Mouse (Mus musculus) C2C12 (cell line): Measurements from ENCODE around the gene Oas1h.

Experiments
- CTCF ChIP-seq: IDR thresholded peaks from one replicate; pipeline ENCODE4 v1.5.1; 2011; ENCODE audit not compliant: control insufficient read depth, insufficient read depth, insufficient read length
- MAX ChIP-seq: IDR thresholded peaks from one replicate; pipeline ENCODE4 v1.6.1; 2011; ENCODE audit warnings: mild to moderate bottlenecking, control low read depth

DNA sequence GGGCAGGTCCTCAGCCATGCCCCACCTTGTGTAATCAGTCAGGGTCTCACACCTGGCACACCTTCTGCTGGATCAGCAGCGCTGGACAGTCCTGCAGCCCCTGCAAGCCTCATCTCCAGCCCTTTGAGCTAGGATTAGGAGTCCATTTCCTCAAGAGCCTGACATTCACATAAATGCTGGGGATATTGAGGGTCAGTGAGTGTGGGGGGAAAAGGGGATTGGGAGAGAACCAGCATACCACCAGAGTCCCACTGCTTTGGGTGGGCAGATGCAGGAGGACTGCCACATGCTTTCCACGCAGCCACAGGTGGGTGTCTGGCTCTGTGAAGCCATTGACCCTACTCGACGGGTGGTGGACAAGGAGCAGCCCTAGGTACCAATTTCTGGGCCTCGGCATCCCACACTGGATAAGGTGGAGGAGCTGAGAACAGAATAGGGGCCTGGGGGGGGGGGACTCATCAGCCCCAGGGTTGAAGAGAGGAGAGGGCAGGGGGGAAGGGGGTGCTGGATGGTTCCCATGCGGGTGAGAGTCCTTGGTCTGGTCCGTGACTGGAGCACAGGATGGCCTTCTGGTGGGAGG lies 8.3 kb downstream of the Oas1h start:
- TF ChIP-seq CTCF (no peak), MAX (no peak)
